Mouse (Mus musculus) liver, embryonic 13.5 days (tissue): ENCODE results near the gene Ddx43. TPM values are rescaled to one million over a fixed set of nuclear protein-coding genes. Genes with fewer than 3 reads are reported as not detected.
"Not testable (repeated sequence)": the region's sequence is repeated elsewhere in the genome, so short reads cannot be mapped to it uniquely, and the experiment has no call there.

Experiments used
- ATAC-seq: fragments of 200-750 bp; cut with Nextera tagmentation; 2 replicates; pipeline ENCODE4 v1.8.0; 2017; ENCODE audit warnings: low read depth, mild to moderate bottlenecking, moderate number of reproducible peaks, moderate library complexity
- DNase-seq: peaks from one replicate; pipeline ENCODE4 v3.0.0; 2022
- H3K27ac ChIP-seq: fragments of 300-500 bp; sonication (generic); 2 replicates; pipeline ENCODE4 v1.5.1; 2015; ENCODE audit warnings: moderate library complexity, mild to moderate bottlenecking, inconsistent platforms
- H3K27me3 ChIP-seq: fragments of 300-500 bp; sonication (generic); 2 replicates; pipeline ENCODE4 v1.6.1; 2015; ENCODE audit warnings: mild to moderate bottlenecking, inconsistent platforms
- H3K36me3 ChIP-seq: fragments of 300-500 bp; sonication (generic); 2 replicates; pipeline ENCODE4 v1.6.1; 2015; ENCODE audit warnings: mild to moderate bottlenecking, inconsistent platforms
- H3K4me1 ChIP-seq: fragments of 300-500 bp; sonication (generic); replicated peaks from 2 replicates; pipeline ENCODE4 v1.6.1; 2015; ENCODE audit warnings: inconsistent platforms
- H3K4me2 ChIP-seq: fragments of 300-500 bp; sonication (generic); 2 replicates; pipeline ENCODE4 v1.6.1; 2015; ENCODE audit warnings: inconsistent platforms, mild to moderate bottlenecking, moderate library complexity
- H3K4me3 ChIP-seq: fragments of 300-500 bp; sonication (generic); replicated peaks from 2 replicates; pipeline ENCODE4 v1.5.1; 2015; ENCODE audit warnings: mild to moderate bottlenecking, inconsistent platforms
- H3K9ac ChIP-seq: fragments of 300-500 bp; sonication (generic); 2 replicates; pipeline ENCODE4 v1.6.1; 2015; ENCODE audit warnings: mild to moderate bottlenecking, inconsistent platforms
- H3K9me3 ChIP-seq: fragments of 300-500 bp; sonication (generic); replicated peaks from 2 replicates; pipeline ENCODE4 v1.6.1; 2016; ENCODE audit warnings: inconsistent platforms
- WGBS: fragments of 180-500 bp; shearing (Covaris S2); methylation state at CpG from one replicate; pipeline ENCODE4 v1.1.7; 2015; ENCODE audit not compliant: insufficient replicate concordance; 5-methylcytosine and 5-hydroxymethylcytosine counted together
- polyA plus RNA-seq: library from polyadenylated mRNA; unstranded; fragments of >200 nt; fragmentation: Nextera tagmentation; extraction: Ambion mirVana; gene quantifications from 2 replicates; pipeline ENCODE4 v1.2.1, GENCODE M21; 2015

The Ddx43 gene
- not detected in 2 replicates for polyA plus RNA-seq

- 4% methylated on average over 93 of the region's 93 CpGs for WGBS
- DNase-seq (peak; percentile 15), ATAC-seq (peak; percentile 48)
- H3K27me3 ChIP-seq: peaks cover 86% of the 10 kb centered on the region
- no peak within 1 kb of the TSS for H3K27ac ChIP-seq
- peaks cover 9% of the 10 kb centered on the region for H3K4me1 ChIP-seq
- H3K9me3 ChIP-seq: no peaks in the 10 kb centered on the region
- peak within 1 kb of the TSS; percentile 54 for H3K4me2 ChIP-seq
- peak within 1 kb of the TSS; percentile 40 for H3K4me3 ChIP-seq
- no peak within 1 kb of the TSS for H3K9ac ChIP-seq
- H3K36me3 ChIP-seq: no peaks in the 10 kb centered on the region
These were observed at the start of gene Ddx43 for GRCm38 (mm10) chr9:78395630-78396351. Ddx43 (plus strand) TSS chr9:78395777.

GRCm38 (mm10) chr9:78347004-78347403 lies 48.6 kb upstream of the Ddx43 start:
- H3K4me3 ChIP-seq: no peak overlapping the region
- H3K36me3 ChIP-seq: no peaks in the 10 kb centered on the region
- no peak for ATAC-seq
- H3K4me1 ChIP-seq: no peaks in the 10 kb centered on the region
- no peak overlapping the region for H3K9ac ChIP-seq
- no peaks in the 10 kb centered on the region for H3K9me3 ChIP-seq
- no peaks in the 10 kb centered on the region for H3K27me3 ChIP-seq
- no peak overlapping the region for H3K27ac ChIP-seq
- no peak for DNase-seq
- 59% methylated on average over 3 of the region's 3 CpGs for WGBS
- H3K4me2 ChIP-seq: no peak overlapping the region

GRCm38 (mm10) chr9:78348206-78349004 lies 47.2 kb upstream of the Ddx43 start:
- not testable (repeated sequence) for H3K27ac ChIP-seq, H3K27me3 ChIP-seq, H3K4me3 ChIP-seq, H3K4me2 ChIP-seq, H3K9ac ChIP-seq, H3K9me3 ChIP-seq, H3K4me1 ChIP-seq, DNase-seq, H3K36me3 ChIP-seq, ATAC-seq
- WGBS: 41% methylated on average over 6 of the region's 6 CpGs

GRCm38 (mm10) chr9:78349141-78349540 lies 46.4 kb upstream of the Ddx43 start:
- not testable (repeated sequence) for ATAC-seq, H3K9me3 ChIP-seq, H3K9ac ChIP-seq, H3K27me3 ChIP-seq, H3K4me3 ChIP-seq, DNase-seq, H3K4me1 ChIP-seq, H3K27ac ChIP-seq, H3K4me2 ChIP-seq, H3K36me3 ChIP-seq
- WGBS: 63% methylated on average over 3 of the region's 3 CpGs

- H3K9ac ChIP-seq, H3K27me3 ChIP-seq, DNase-seq, ATAC-seq, H3K36me3 ChIP-seq, H3K4me1 ChIP-seq, H3K9me3 ChIP-seq, H3K4me3 ChIP-seq, H3K4me2 ChIP-seq, H3K27ac ChIP-seq: not testable (repeated sequence)
These were observed 45.6 kb upstream of the Ddx43 start for GRCm38 (mm10) chr9:78350007-78350406.

- DNase-seq (no peak), ATAC-seq (no peak)
- Histone ChIP-seq H3K9ac (no peak overlapping the region), H3K27me3 (no peaks in the 10 kb centered on the region), H3K36me3 (no peaks in the 10 kb centered on the region), H3K4me2 (no peak overlapping the region), H3K4me3 (no peak overlapping the region), H3K27ac (no peak overlapping the region), H3K4me1 (no peaks in the 10 kb centered on the region), H3K9me3 (no peaks in the 10 kb centered on the region)
- WGBS: 50% methylated on average over 6 of the region's 6 CpGs
These were observed 43.9 kb upstream of the Ddx43 start for GRCm38 (mm10) chr9:78351504-78352220.

GRCm38 (mm10) chr9:78354665-78355578 lies 40.7 kb upstream of the Ddx43 start:
- no peak overlapping the region for H3K9ac ChIP-seq
- no peaks in the 10 kb centered on the region for H3K36me3 ChIP-seq
- no peaks in the 10 kb centered on the region for H3K4me1 ChIP-seq
- ATAC-seq (no peak), DNase-seq (no peak)
- no peaks in the 10 kb centered on the region for H3K27me3 ChIP-seq
- H3K4me3 ChIP-seq: no peak overlapping the region
- 61% methylated on average over 11 of the region's 11 CpGs for WGBS
- no peak overlapping the region for H3K27ac ChIP-seq
- H3K4me2 ChIP-seq: no peak overlapping the region
- no peaks in the 10 kb centered on the region for H3K9me3 ChIP-seq

- Histone ChIP-seq H3K9me3 (no peaks in the 10 kb centered on the region), H3K27me3 (no peaks in the 10 kb centered on the region), H3K9ac (no peak within 1 kb of the TSS), H3K36me3 (no peaks in the 10 kb centered on the region), H3K4me1 (no peaks in the 10 kb centered on the region), H3K4me3 (no peak within 1 kb of the TSS), H3K27ac (no peak within 1 kb of the TSS), H3K4me2 (no peak within 1 kb of the TSS)
- 68% methylated on average over 8 of the region's 8 CpGs for WGBS
- no peak for ATAC-seq
- DNase-seq: no peak
These were observed 40.0 kb upstream of the Ddx43 start, which contains the start of gene Gsta2 for GRCm38 (mm10) chr9:78355611-78356010. Gsta2 (minus strand) TSS chr9:78355788.

GRCm38 (mm10) chr9:78358053-78358452 lies 37.5 kb upstream of the Ddx43 start:
- no peak overlapping the region for H3K4me2 ChIP-seq
- DNase-seq (peak; percentile 34), ATAC-seq (0 out of 2 replicates have a peak, but pooled peaks have one; percentile 47)
- H3K9ac ChIP-seq: no peak overlapping the region
- no peaks in the 10 kb centered on the region for H3K36me3 ChIP-seq
- no peak overlapping the region for H3K27ac ChIP-seq
- 10% methylated on average over 9 of the region's 9 CpGs for WGBS
- H3K4me3 ChIP-seq: no peak overlapping the region
- no peaks in the 10 kb centered on the region for H3K27me3 ChIP-seq
- no peaks in the 10 kb centered on the region for H3K9me3 ChIP-seq
- no peaks in the 10 kb centered on the region for H3K4me1 ChIP-seq

GRCm38 (mm10) chr9:78359750-78360483 lies 35.7 kb upstream of the Ddx43 start:
- no peak overlapping the region for H3K9ac ChIP-seq
- ATAC-seq (no peak), DNase-seq (no peak)
- H3K4me3 ChIP-seq: no peak overlapping the region
- H3K27ac ChIP-seq: no peak overlapping the region
- no peak overlapping the region for H3K4me2 ChIP-seq
- H3K36me3 ChIP-seq: no peaks in the 10 kb centered on the region
- no peaks in the 10 kb centered on the region for H3K9me3 ChIP-seq
- 62% methylated on average over 6 of the region's 6 CpGs for WGBS
- H3K4me1 ChIP-seq: no peaks in the 10 kb centered on the region
- no peaks in the 10 kb centered on the region for H3K27me3 ChIP-seq
